Mouse (Mus musculus) CH12.LX (cell line): ENCODE results near the gene Pappa2. TPM values are rescaled to one million over a fixed set of nuclear protein-coding genes. Genes with fewer than 3 reads are reported as not detected.

ENCODE experiments used
- DNase-seq: peaks from one replicate; pipeline ENCODE4 v3.0.0-alpha.2; 2013; ENCODE audit errors: extremely low read depth
- H3K27ac ChIP-seq: 2 replicates; pipeline ENCODE4 v1.5.1; 2012; ENCODE audit warnings: low read depth, mild to moderate bottlenecking, control low read depth, moderate library complexity; ENCODE audit not compliant: insufficient read depth
- H3K27me3 ChIP-seq: replicated peaks from 2 replicates; pipeline ENCODE3; 2012; ENCODE audit warnings: inconsistent platforms
- H3K36me3 ChIP-seq, 2 experiments: replicated peaks in 1 of 2; 2 replicates each; pipeline versions ENCODE3 to v1.6.1; 2012; ENCODE audit warnings: inconsistent platforms in 1 of 2, low read length in 1 of 2, mild to moderate bottlenecking in 1 of 2, mixed read lengths in 1 of 2, moderate library complexity in 1 of 2; ENCODE audit not compliant: control insufficient read depth in 1 of 2, insufficient read depth in 1 of 2
- H3K4me1 ChIP-seq, 2 experiments: 2 replicates each; pipeline ENCODE4 v1.6.1; 2012; ENCODE audit warnings: inconsistent platforms in 1 of 2, moderate library complexity in 1 of 2; ENCODE audit not compliant: insufficient read depth in 2 of 2, control insufficient read depth in 1 of 2
- H3K4me2 ChIP-seq: 2 replicates; pipeline ENCODE4 v1.6.1; 2012; ENCODE audit warnings: low read depth, mild to moderate bottlenecking, control low read depth; ENCODE audit not compliant: poor library complexity, insufficient read depth, severe bottlenecking
- H3K4me3 ChIP-seq, 3 experiments: fragments of 150-350 bp in 1 of 3; sonication (generic) in 1 of 3; replicated peaks in 1 of 3; 2 replicates each; pipeline versions ENCODE3 to v1.5.1; 2011 to 2012; ENCODE audit warnings: low read depth in 2 of 3, low read length in 2 of 3, mild to moderate bottlenecking in 2 of 3, moderate library complexity in 2 of 3, control low read depth in 1 of 3, improper control_type of control experiment in 1 of 3, inconsistent platforms in 1 of 3, mixed read lengths in 1 of 3; ENCODE audit not compliant: poor library complexity in 1 of 3
- H3K79me2 ChIP-seq: replicated peaks from 2 replicates; pipeline ENCODE4 v1.6.1; 2012; ENCODE audit warnings: mild to moderate bottlenecking, moderate library complexity; ENCODE audit not compliant: control insufficient read depth, poor library complexity, insufficient read depth, severe bottlenecking; ENCODE audit errors: extremely low read depth
- H3K9ac ChIP-seq: 2 replicates; pipeline ENCODE4 v1.6.1; 2012; ENCODE audit warnings: low read depth, mild to moderate bottlenecking, control low read depth, moderate library complexity; ENCODE audit not compliant: insufficient read depth
- H3K9me3 ChIP-seq: replicated peaks from 2 replicates; pipeline ENCODE3; 2012; ENCODE audit warnings: low read length, inconsistent platforms, mixed read lengths
- BHLHE40 ChIP-seq: IDR thresholded peaks from 2 replicates; pipeline ENCODE4 v1.6.1; 2011; ENCODE audit warnings: mild to moderate bottlenecking, low read depth, low read length, improper control_type of control experiment
- CHD1 ChIP-seq: IDR thresholded peaks from 2 replicates; pipeline ENCODE4 v1.6.1; 2012; ENCODE audit warnings: low read depth, low read length, improper control_type of control experiment, inconsistent platforms
- CHD2 ChIP-seq: IDR thresholded peaks from 2 replicates; pipeline ENCODE4 v1.6.1; 2011; ENCODE audit warnings: low read length, improper control_type of control experiment
- CTCF ChIP-seq, 2 experiments: IDR thresholded peaks in 1 of 2; conservative IDR thresholded peaks in 1 of 2; 2 replicates each; pipeline ENCODE4 v1.5.1; 2011 to 2012; ENCODE audit warnings: low read depth in 2 of 2, low read length in 2 of 2, improper control_type of control experiment in 1 of 2, inconsistent platforms in 1 of 2, mild to moderate bottlenecking in 1 of 2, moderate library complexity in 1 of 2
- E2F4 ChIP-seq: IDR thresholded peaks from 2 replicates; pipeline ENCODE4 v1.6.1; 2011; ENCODE audit warnings: low read depth, low read length, improper control_type of control experiment; ENCODE audit not compliant: insufficient replicate concordance
- ELF1 ChIP-seq: IDR thresholded peaks from 2 replicates; pipeline ENCODE4 v1.6.1; 2014; ENCODE audit warnings: low read depth, mild to moderate bottlenecking, inconsistent platforms, low read length, improper control_type of control experiment
- EP300 ChIP-seq: IDR thresholded peaks from 2 replicates; pipeline ENCODE4 v1.6.1; 2011; ENCODE audit warnings: low read length, improper control_type of control experiment
- ETS1 ChIP-seq: conservative IDR thresholded peaks from 2 replicates; pipeline ENCODE4 v1.6.1; 2012; ENCODE audit warnings: low read depth, mild to moderate bottlenecking, inconsistent platforms, low read length, improper control_type of control experiment, moderate library complexity
- GABPA ChIP-seq: IDR thresholded peaks from 2 replicates; pipeline ENCODE4 v1.6.1; 2012; ENCODE audit warnings: low read depth, low read length, improper control_type of control experiment, inconsistent platforms; ENCODE audit not compliant: insufficient replicate concordance
- HCFC1 ChIP-seq: IDR thresholded peaks from 2 replicates; pipeline ENCODE4 v1.6.1; 2012; ENCODE audit warnings: low read depth, mild to moderate bottlenecking, inconsistent platforms, low read length, improper control_type of control experiment
- IRF4 ChIP-seq: IDR thresholded peaks from 2 replicates; pipeline ENCODE4 v1.6.1; 2014; ENCODE audit warnings: low read depth, mild to moderate bottlenecking, inconsistent platforms, low read length, improper control_type of control experiment
- JUN ChIP-seq: IDR thresholded peaks from 2 replicates; pipeline ENCODE4 v1.6.1; 2011; ENCODE audit warnings: low read depth, mild to moderate bottlenecking, low read length, improper control_type of control experiment, moderate library complexity; ENCODE audit not compliant: insufficient read depth
- JUND ChIP-seq: conservative IDR thresholded peaks from 2 replicates; pipeline ENCODE4 v1.6.1; 2011; ENCODE audit warnings: low read depth, low read length, improper control_type of control experiment
- KAT2A ChIP-seq: IDR thresholded peaks from 2 replicates; pipeline ENCODE4 v1.6.1; 2012; ENCODE audit warnings: low read length, improper control_type of control experiment, inconsistent platforms; ENCODE audit not compliant: insufficient replicate concordance
- MAFK ChIP-seq: IDR thresholded peaks from 2 replicates; pipeline ENCODE4 v1.6.1; 2011; ENCODE audit warnings: low read length, improper control_type of control experiment; ENCODE audit not compliant: insufficient replicate concordance
- MAX ChIP-seq: IDR thresholded peaks from 2 replicates; pipeline ENCODE4 v1.6.1; 2011; ENCODE audit warnings: low read length, improper control_type of control experiment
- MAZ ChIP-seq: IDR thresholded peaks from 2 replicates; pipeline ENCODE4 v1.6.1; 2012; ENCODE audit warnings: low read depth, mild to moderate bottlenecking, inconsistent platforms, low read length, improper control_type of control experiment, moderate library complexity
- MEF2A ChIP-seq: IDR thresholded peaks from 2 replicates; pipeline ENCODE4 v1.6.1; 2014; ENCODE audit warnings: low read depth, mild to moderate bottlenecking, inconsistent platforms, low read length, improper control_type of control experiment, borderline replicate concordance
- MXI1 ChIP-seq: IDR thresholded peaks from 2 replicates; pipeline ENCODE4 v1.6.1; 2011; ENCODE audit warnings: mild to moderate bottlenecking, low read depth, low read length, improper control_type of control experiment
- MYC ChIP-seq: IDR thresholded peaks from 2 replicates; pipeline ENCODE4 v1.6.1; 2011; ENCODE audit warnings: low read depth, mild to moderate bottlenecking, improper control_type of control experiment, low read length
- NELFE ChIP-seq: IDR thresholded peaks from 2 replicates; pipeline ENCODE4 v1.6.1; 2011; ENCODE audit warnings: low read depth, low read length, improper control_type of control experiment
- NRF1 ChIP-seq: IDR thresholded peaks from 2 replicates; pipeline ENCODE4 v1.6.1; 2014; ENCODE audit warnings: low read depth, mild to moderate bottlenecking, inconsistent platforms, low read length, improper control_type of control experiment, moderate library complexity
- POLR2AphosphoS2 ChIP-seq: IDR thresholded peaks from 2 replicates; pipeline ENCODE4 v1.6.1; 2011; ENCODE audit warnings: low read depth, low read length, improper control_type of control experiment
- RAD21 ChIP-seq: IDR thresholded peaks from 2 replicates; pipeline ENCODE4 v1.6.1; 2011; ENCODE audit warnings: low read depth, mild to moderate bottlenecking, low read length, improper control_type of control experiment, moderate library complexity
- RCOR1 ChIP-seq: conservative IDR thresholded peaks from 2 replicates; pipeline ENCODE4 v1.6.1; 2012; ENCODE audit warnings: low read depth, mild to moderate bottlenecking, inconsistent platforms, low read length, improper control_type of control experiment
- SIN3A ChIP-seq: IDR thresholded peaks from 2 replicates; pipeline ENCODE4 v1.6.1; 2012; ENCODE audit warnings: low read length, improper control_type of control experiment, inconsistent platforms
- SMC3 ChIP-seq: IDR thresholded peaks from 2 replicates; pipeline ENCODE4 v1.6.1; 2011; ENCODE audit warnings: low read depth, low read length, improper control_type of control experiment
- TBP ChIP-seq: conservative IDR thresholded peaks from 2 replicates; pipeline ENCODE4 v1.6.1; 2011; ENCODE audit warnings: low read depth, low read length, improper control_type of control experiment
- UBTF ChIP-seq: IDR thresholded peaks from 2 replicates; pipeline ENCODE4 v1.6.1; 2012; ENCODE audit warnings: low read depth, mild to moderate bottlenecking, inconsistent platforms, low read length, improper control_type of control experiment, moderate library complexity
- USF1 ChIP-seq: IDR thresholded peaks from 2 replicates; pipeline ENCODE4 v1.6.1; 2014; ENCODE audit warnings: low read depth, mild to moderate bottlenecking, inconsistent platforms, low read length, improper control_type of control experiment
- ZKSCAN1 ChIP-seq: IDR thresholded peaks from 2 replicates; pipeline ENCODE4 v1.6.1; 2012; ENCODE audit warnings: low read depth, inconsistent platforms, low read length, improper control_type of control experiment, borderline replicate concordance
- ZMIZ1 ChIP-seq: IDR thresholded peaks from 2 replicates; pipeline ENCODE4 v1.6.1; 2012; ENCODE audit warnings: low read depth, mild to moderate bottlenecking, inconsistent platforms, low read length, improper control_type of control experiment
- ZNF384 ChIP-seq: IDR thresholded peaks from 2 replicates; pipeline ENCODE4 v1.6.1; 2012; ENCODE audit warnings: low read depth, low read length, improper control_type of control experiment, inconsistent platforms
- dilution Hi-C: fragments of 300-500 bp; cut with MboI; formaldehyde crosslinking; loops from 2 replicates; pipeline ENCODE4 v1.14.3; 2020; ENCODE audit warnings: low sequenced_read_pairs; ENCODE audit not compliant: extremely low pct_unique_long_range_greater_than_20kb, extremely low pct_ligation_motif_present
- in situ Hi-C: fragments of 300-500 bp; cut with MboI; formaldehyde crosslinking; loops from 3 replicates; pipeline ENCODE4 v1.14.3; 2019; ENCODE audit warnings: low sequenced_read_pairs, low pct_ligation_motif_present, low pct_unique_long_range_greater_than_20kb, mixed read lengths
- polyA plus RNA-seq: library from polyadenylated mRNA; unstranded; fragments of >175 nt; gene quantifications from 2 replicates; pipeline ENCODE4 v1.2.1, GENCODE M21; 2012; ENCODE audit warnings: low read depth; ENCODE audit not compliant: insufficient read length
- total RNA-seq, 2 experiments: library from RNA; depleted of rRNA; stranded (reverse); fragments of 300-350 nt in 1 of 2; fragments of >200 nt in 1 of 2; gene quantifications; 2 replicates each; pipeline ENCODE4 v1.2.3; 2012 to 2014

The Pappa2 gene
- total and polyA plus RNA-seq, 3 experiments = 0.17 to 1.3 (median 0.20) TPM

DNA sequence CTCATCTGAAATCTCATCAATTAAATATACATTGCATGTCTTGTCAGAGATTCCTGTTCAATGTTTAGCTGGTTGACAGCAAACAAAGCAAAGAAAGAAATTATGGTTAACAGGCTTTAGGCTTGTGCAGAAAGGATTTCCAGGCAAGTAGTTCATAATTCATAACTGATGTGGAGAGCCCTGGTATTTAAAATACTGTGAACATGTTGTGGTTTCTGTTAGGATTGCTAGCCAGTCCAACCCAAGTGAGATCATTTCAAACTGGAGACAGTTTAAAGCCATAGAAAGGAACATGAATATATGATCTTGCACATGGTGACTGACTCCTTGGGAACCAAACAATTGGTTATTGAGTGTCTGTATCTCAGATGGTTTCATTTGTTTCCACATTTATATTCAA, 152.4 kb downstream of the Pappa2 start:
- in situ Hi-C loops = no loop called here
- dilution Hi-C loops = no loop called here
- no peak for TF ChIP-seq NRF1
- no peak for TF ChIP-seq EP300
- no peak for TF ChIP-seq ETS1

GRCm38 (mm10) chr1:158819676-158820075, 160.6 kb downstream of the Pappa2 start:
- H3K4me3 ChIP-seq = no peak overlapping the region
- no peak overlapping the region for H3K4me2 ChIP-seq
- dilution Hi-C loops (no loop called here), in situ Hi-C loops (no loop called here)
- H3K9me3 ChIP-seq = no peaks in the 10 kb centered on the region
- peak; percentile 60 for DNase-seq
- peaks cover 13 to 39% of the 10 kb centered on the region in 2 experiments for H3K4me1 ChIP-seq
- no peaks in the 10 kb centered on the region for H3K36me3 ChIP-seq
- H3K27ac ChIP-seq = no peak overlapping the region
- H3K9ac ChIP-seq = no peak overlapping the region
- H3K27me3 ChIP-seq = no peaks in the 10 kb centered on the region
- no peaks in the 10 kb centered on the region for H3K79me2 ChIP-seq
- TF ChIP-seq ZMIZ1 = no peak
- TF ChIP-seq CTCF (conservative IDR thresholded peaks at IDR 0.05 in 1 of 2, IDR thresholded peaks at IDR 0.05 in 1 of 2; ENCODE audit: low read depth in 2 of 2, low read length in 2 of 2) = no peak
- TF ChIP-seq EP300 = peak; percentile 97
- no peak for TF ChIP-seq RAD21
- no peak for TF ChIP-seq ZKSCAN1
- TF ChIP-seq TBP = no peak
- no peak for TF ChIP-seq POLR2AphosphoS2
- peak; percentile 76 for TF ChIP-seq CHD2
- TF ChIP-seq JUN = peak; percentile 78
- TF ChIP-seq MAFK = peak; percentile 54; the same call in 1 of the 2 replicates
- no peak for TF ChIP-seq USF1
- no peak for TF ChIP-seq SMC3
- TF ChIP-seq RCOR1 = peak; percentile 81
- no peak for TF ChIP-seq MAX
- peak; percentile 96 for TF ChIP-seq IRF4
- TF ChIP-seq E2F4 = no peak
- TF ChIP-seq MAZ = no peak
- no peak for TF ChIP-seq CHD1
- TF ChIP-seq ELF1 = no peak
- TF ChIP-seq ETS1 = peak; percentile 78
- TF ChIP-seq MXI1 = no peak
- 0 out of 2 replicates have a peak, but pooled peaks have one; percentile 16 for TF ChIP-seq HCFC1
- TF ChIP-seq NELFE = no peak
- peak; percentile 73 for TF ChIP-seq BHLHE40
- TF ChIP-seq UBTF = no peak
- TF ChIP-seq MEF2A = peak; percentile 85
- no peak for TF ChIP-seq NRF1
- no peak for TF ChIP-seq ZNF384
- TF ChIP-seq MYC = peak; percentile 55; the same call in 1 of the 2 replicates
- TF ChIP-seq KAT2A = no peak
- TF ChIP-seq GABPA = no peak
- TF ChIP-seq SIN3A = peak; percentile 45; the same call in 1 of the 2 replicates
- TF ChIP-seq JUND = peak; percentile 90

More for the DNA sequence above, 152.4 kb downstream of the Pappa2 start:
- Histone ChIP-seq H3K27me3 (no peaks in the 10 kb centered on the region), H3K4me1 (peaks cover 0 to 7% of the 10 kb centered on the region in 2 experiments; a peak in 1 of 4 replicates), H3K36me3 (no peaks in the 10 kb centered on the region), H3K9me3 (no peaks in the 10 kb centered on the region), H3K79me2 (no peaks in the 10 kb centered on the region), H3K9ac (no peak overlapping the region), H3K4me2 (no peak overlapping the region), H3K27ac (no peak overlapping the region), H3K4me3 (no peak overlapping the region)
- DNase-seq = no peak
